Mouse (Mus musculus) ES-Bruce4 (cell line): Measurements from ENCODE around the gene Eef1akmt1. TPM values are rescaled to one million over a fixed set of nuclear protein-coding genes. Genes with fewer than 3 reads are reported as not detected.
A peak's percentile ranks its signal among the peaks of the same experiment; 100 is the strongest.

Source experiments
- H3K27ac ChIP-seq: 2 replicates; pipeline ENCODE4 v1.5.1; 2012; ENCODE audit warnings: low read length, inconsistent platforms; ENCODE audit not compliant: insufficient read depth
- H3K27me3 ChIP-seq: 2 replicates; pipeline ENCODE4 v1.6.1; 2012; ENCODE audit warnings: mild to moderate bottlenecking, low read length, inconsistent platforms; ENCODE audit not compliant: control insufficient read depth, poor library complexity, insufficient read depth, severe bottlenecking
- H3K36me3 ChIP-seq: 2 replicates; pipeline ENCODE4 v1.6.1; 2012; ENCODE audit warnings: inconsistent platforms, mild to moderate bottlenecking, low read length, moderate library complexity; ENCODE audit not compliant: control insufficient read depth, poor library complexity, insufficient read depth, severe bottlenecking
- H3K4me1 ChIP-seq: one replicate; pipeline ENCODE4 v1.8.1; 2011; ENCODE audit warnings: low read length; ENCODE audit not compliant: control insufficient read depth, insufficient read depth
- H3K4me3 ChIP-seq: 2 replicates; pipeline ENCODE4 v1.5.1; 2011; ENCODE audit warnings: low read depth, mild to moderate bottlenecking, low read length
- H3K9ac ChIP-seq: 2 replicates; pipeline ENCODE4 v1.6.1; 2012; ENCODE audit warnings: low read depth, mild to moderate bottlenecking, inconsistent platforms; ENCODE audit not compliant: poor library complexity, severe bottlenecking
- H3K9me3 ChIP-seq: replicated peaks from 2 replicates; pipeline ENCODE4 v1.6.1; 2012; ENCODE audit warnings: mild to moderate bottlenecking, low read length, inconsistent platforms; ENCODE audit not compliant: control insufficient read depth, poor library complexity, insufficient read depth, severe bottlenecking
- CTCF ChIP-seq: IDR thresholded peaks from one replicate; pipeline ENCODE4 v1.8.1; 2011; ENCODE audit warnings: low read depth, low read length
- EP300 ChIP-seq: IDR thresholded peaks from 2 replicates; pipeline ENCODE4 v1.6.1; 2011; ENCODE audit warnings: low read depth, low read length; ENCODE audit not compliant: insufficient read depth
- POLR2A ChIP-seq: IDR thresholded peaks from one replicate; pipeline ENCODE4 v1.8.1; 2011; ENCODE audit warnings: low read length; ENCODE audit not compliant: insufficient read depth
- polyA plus RNA-seq: library from polyadenylated mRNA; stranded (reverse); fragments of >200 nt; gene quantifications from 2 replicates; pipeline ENCODE4 v1.2.4, GENCODE M21; 2011; ENCODE audit warnings: low read depth; ENCODE audit not compliant: missing spikeins, insufficient read depth, insufficient read length

Eef1akmt1 gene
- 26.4 and 28.9 TPM in 2 replicates for polyA plus RNA-seq

GRCm38 (mm10) chr14:57571155-57572133 is at the start of gene Eef1akmt1:
TSS of gene Eef1akmt1 (minus strand) at chr14:57571612.
- H3K9ac ChIP-seq = peak within 1 kb of the TSS; percentile 72
- no peaks in the 10 kb centered on the region for H3K36me3 ChIP-seq
- no peak for TF ChIP-seq CTCF
- peak; percentile 52; the same call in 1 of the 2 replicates for TF ChIP-seq EP300
- peak; percentile 97 for TF ChIP-seq POLR2A
- no peaks in the 10 kb centered on the region for H3K4me1 ChIP-seq
- H3K4me3 ChIP-seq = peak within 1 kb of the TSS; percentile 73
- no peaks in the 10 kb centered on the region for H3K27me3 ChIP-seq
- H3K9me3 ChIP-seq = no peaks in the 10 kb centered on the region
- H3K27ac ChIP-seq = peak within 1 kb of the TSS; percentile 57

DNA sequence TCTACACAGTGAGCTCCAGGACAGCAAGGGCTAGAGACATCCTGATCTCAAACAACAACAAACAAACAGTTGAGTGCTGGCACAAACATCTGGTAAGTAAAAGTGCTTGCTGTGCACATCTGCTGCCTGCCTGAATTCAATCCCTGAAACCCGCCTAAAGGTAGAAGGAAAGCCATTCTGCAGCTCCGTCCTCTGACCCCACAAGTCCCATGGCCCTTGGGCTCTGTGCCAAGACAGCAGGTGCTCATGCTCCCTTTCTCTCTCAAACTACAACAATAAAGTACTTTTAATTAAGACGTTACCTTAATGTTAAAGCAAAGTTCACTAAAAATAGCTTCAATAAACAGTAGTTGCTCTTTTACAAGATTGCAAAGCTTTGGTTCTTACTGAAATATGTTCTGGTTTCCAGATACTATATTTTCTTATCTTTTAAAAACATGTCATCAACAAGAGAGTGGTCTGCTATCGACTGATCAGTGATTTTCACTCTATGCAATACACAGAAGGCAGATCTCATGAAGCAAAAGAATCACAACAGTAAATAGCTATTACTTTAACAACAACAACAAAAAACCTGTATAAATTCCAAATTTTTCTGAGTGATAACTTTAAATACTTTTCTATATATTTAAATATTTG is 49.3 kb upstream of the Eef1akmt1 start:
- no peak overlapping the region for H3K9ac ChIP-seq
- no peak overlapping the region for H3K4me3 ChIP-seq
- no peaks in the 10 kb centered on the region for H3K4me1 ChIP-seq
- peaks cover 30% of the 10 kb centered on the region for H3K36me3 ChIP-seq
- no peak overlapping the region for H3K27ac ChIP-seq
- no peaks in the 10 kb centered on the region for H3K9me3 ChIP-seq
- TF ChIP-seq POLR2A (no peak), CTCF (no peak), EP300 (no peak)
- no peaks in the 10 kb centered on the region for H3K27me3 ChIP-seq

DNA sequence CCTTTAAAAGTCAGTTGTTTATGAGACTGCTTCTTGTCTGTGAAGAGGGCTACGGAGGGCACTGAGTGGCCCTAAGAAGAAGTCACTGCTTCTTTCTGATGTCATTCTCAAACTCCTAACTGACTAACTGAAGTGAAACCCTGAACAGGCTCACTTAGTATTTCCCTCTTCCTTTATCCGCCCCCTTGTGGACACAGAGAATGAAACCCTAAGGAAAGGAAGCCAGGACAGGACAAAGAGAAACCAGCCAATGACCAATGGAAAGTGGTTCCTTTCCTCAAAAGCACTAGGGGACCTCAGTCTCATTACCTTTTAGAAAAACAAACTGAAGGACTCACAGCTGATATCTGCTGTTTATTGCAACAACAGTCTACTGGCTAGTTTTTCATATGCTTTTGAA is 48.1 kb upstream of the Eef1akmt1 start:
- Histone ChIP-seq H3K27me3 (no peaks in the 10 kb centered on the region), H3K4me3 (no peak overlapping the region), H3K9ac (no peak overlapping the region), H3K9me3 (no peaks in the 10 kb centered on the region), H3K36me3 (peaks cover 33% of the 10 kb centered on the region), H3K27ac (no peak overlapping the region), H3K4me1 (no peaks in the 10 kb centered on the region)
- no peak for TF ChIP-seq EP300
- no peak for TF ChIP-seq POLR2A
- TF ChIP-seq CTCF = no peak

GRCm38 (mm10) chr14:57617675-57618074 is 46.3 kb upstream of the Eef1akmt1 start:
- Histone ChIP-seq H3K4me1 (no peaks in the 10 kb centered on the region), H3K4me3 (no peak overlapping the region), H3K36me3 (peaks cover 30% of the 10 kb centered on the region), H3K27ac (no peak overlapping the region), H3K27me3 (no peaks in the 10 kb centered on the region), H3K9ac (no peak overlapping the region), H3K9me3 (no peaks in the 10 kb centered on the region)
- TF ChIP-seq EP300 (no peak), POLR2A (no peak), CTCF (no peak)

GRCm38 (mm10) chr14:57616339-57616965 is 45.0 kb upstream of the Eef1akmt1 start:
- Histone ChIP-seq H3K27me3 (no peaks in the 10 kb centered on the region), H3K36me3 (peaks cover 20% of the 10 kb centered on the region), H3K4me1 (no peaks in the 10 kb centered on the region), H3K4me3 (no peak overlapping the region), H3K27ac (no peak overlapping the region), H3K9me3 (no peaks in the 10 kb centered on the region), H3K9ac (no peak overlapping the region)
- TF ChIP-seq EP300 (no peak), CTCF (no peak), POLR2A (no peak)
